Mouse (Mus musculus): ENCODE data around the gene Cyp2b9.
"Not testable (repeated sequence)": the region's sequence is repeated elsewhere in the genome, so short reads cannot be mapped to it uniquely, and the experiment has no call there.

The Cyp2b9 gene

DNA sequence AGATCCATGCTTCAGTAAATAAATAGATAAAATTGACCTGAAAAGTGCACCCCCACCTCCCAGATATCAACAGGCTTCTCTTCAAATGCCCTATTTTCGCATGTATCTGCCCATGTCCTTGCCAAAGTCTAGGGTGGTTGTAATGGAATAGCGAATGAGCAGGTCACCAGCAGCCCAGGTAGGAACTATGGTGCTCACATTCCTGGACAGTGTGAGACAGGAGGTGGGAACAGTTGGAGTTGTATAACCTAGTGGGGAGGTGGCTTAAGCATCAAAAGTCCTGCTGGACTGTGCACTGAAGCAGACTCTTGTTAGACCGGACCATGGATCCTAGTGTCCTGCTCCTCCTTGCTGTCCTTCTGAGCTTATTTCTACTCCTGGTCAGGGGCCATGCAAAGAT is at the start of gene Cyp2b9:
TSS of gene Cyp2b9 (plus strand) at position 301 of the 400 bp plus-strand sequence.
- DNase-seq (ENCODE audit: low read depth): not testable (repeated sequence)

- not testable (repeated sequence) for DNase-seq (ENCODE audit: low read depth)
These were observed 33.6 kb upstream of the Cyp2b9 start for GRCm38 (mm10) chr7:26139623-26140022.

GRCm38 (mm10) chr7:26143657-26144056 is 29.6 kb upstream of the Cyp2b9 start:
- DNase-seq (ENCODE audit: low read depth): not testable (repeated sequence)

GRCm38 (mm10) chr7:26168765-26169536 is 4.3 kb upstream of the Cyp2b9 start:
- not testable (repeated sequence) for DNase-seq (ENCODE audit: low read depth)

- DNase-seq (ENCODE audit: low read depth): no peak
These were observed 27.9 kb downstream of the Cyp2b9 start for GRCm38 (mm10) chr7:26201083-26201482.

GRCm38 (mm10) chr7:26260034-26260433 is 86.8 kb downstream of the Cyp2b9 start, which contains the start of gene Vmn1r184:
Gene Vmn1r184, plus strand, starts transcription at chr7:26260334.
- DNase-seq (ENCODE audit: low read depth): not testable (repeated sequence)

Data from naive thymus-derived CD4-positive, alpha-beta T cell, adult 2 months (primary cell).